Mouse (Mus musculus): ENCODE data around the gene Zfp985.
"Not testable (repeated sequence)": the region's sequence is repeated elsewhere in the genome, so short reads cannot be mapped to it uniquely, and the experiment has no call there.

DNA sequence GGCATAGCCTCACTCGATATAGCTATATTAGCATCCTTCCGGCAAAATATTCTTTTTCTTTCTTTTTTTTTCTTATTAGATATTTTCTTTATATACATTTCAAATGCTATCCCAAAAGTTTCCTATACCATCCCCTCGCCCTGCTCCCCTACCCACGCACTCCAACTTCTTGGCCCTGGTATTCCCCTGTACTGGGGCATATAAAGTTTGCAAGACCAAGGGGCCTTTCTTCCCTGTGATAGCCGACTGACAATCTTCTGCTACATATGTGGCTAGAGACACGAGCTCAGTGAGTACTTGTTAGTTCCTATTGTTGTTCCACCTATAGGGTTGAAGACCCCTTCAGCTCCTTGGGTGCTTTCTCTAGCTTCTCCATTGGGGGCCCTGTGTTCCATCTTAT, 53.4 kb downstream of the Zfp985 start:
- TF ChIP-seq CTCF (IDR thresholded peaks at IDR 0.05; ENCODE audit: borderline replicate concordance, insufficient read depth, low read length); POLR2A (IDR thresholded peaks at IDR 0.05; ENCODE audit: low read depth, low read length): not testable (repeated sequence)
